Mouse (Mus musculus): ENCODE measurements around the gene Prdm5. TPM values are rescaled to one million over a fixed set of nuclear protein-coding genes. Genes with fewer than 3 reads are reported as not detected.

Gene Prdm5
- polyA plus RNA-seq, 1 experiment from 2014 or later: 24.3 TPM

GRCm38 (mm10) chr6:65842579-65842978, 63.8 kb downstream of the Prdm5 start:
- H3K9me3 ChIP-seq: no peaks in the 10 kb centered on the region

DNA sequence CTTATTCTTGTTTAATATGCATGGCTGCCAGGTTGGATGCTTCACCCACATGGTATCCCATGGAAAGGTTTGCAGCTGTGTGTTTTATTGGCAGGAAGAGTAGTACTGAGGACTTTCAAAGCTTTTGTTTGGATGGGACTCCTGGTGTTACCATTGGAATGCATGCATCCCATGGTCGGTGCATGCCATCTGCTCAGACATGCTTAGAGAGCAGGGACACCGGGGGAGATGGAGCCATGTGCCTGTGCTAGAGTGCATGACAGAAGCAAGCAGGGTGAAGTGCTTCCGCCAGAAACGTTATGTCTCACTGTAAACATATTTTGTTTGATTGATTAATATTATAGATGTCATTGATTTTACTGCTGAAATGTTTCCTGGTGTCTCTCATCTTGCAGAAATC, 70.3 kb downstream of the Prdm5 start:
- Histone ChIP-seq H3K9ac (no peak overlapping the region), H3K36me3 (no peaks in the 10 kb centered on the region), H3K27me3 (no peaks in the 10 kb centered on the region), H3K9me3 (no peaks in the 10 kb centered on the region), H3K4me2 (no peak overlapping the region), H3K4me1 (peaks cover 7% of the 10 kb centered on the region; the same call in 1 of the 2 replicates), H3K27ac (no peak overlapping the region), H3K4me3 (no peak overlapping the region)
- no peak for ATAC-seq (ENCODE audit: insufficient number of reproducible peaks, low FRiP score, low TSS enrichment, low read depth)
- 49% methylated on average over 4 of the region's 4 CpGs for WGBS

More at GRCm38 (mm10) chr6:65842579-65842978, 63.8 kb downstream of the Prdm5 start:
- Histone ChIP-seq H3K9ac (no peak overlapping the region), H3K4me1 (no peaks in the 10 kb centered on the region), H3K4me2 (no peak overlapping the region), H3K27ac (no peak overlapping the region), H3K36me3 (no peaks in the 10 kb centered on the region), H3K4me3 (no peak overlapping the region), H3K27me3 (no peaks in the 10 kb centered on the region)
- ATAC-seq (ENCODE audit: insufficient number of reproducible peaks, low FRiP score, low TSS enrichment, low read depth): no peak
- 83% methylated on average over 4 of the region's 4 CpGs for WGBS

- 37% methylated on average over 3 of the region's 3 CpGs for WGBS
- Histone ChIP-seq H3K4me1 (peaks cover 8% of the 10 kb centered on the region; the same call in 1 of the 2 replicates), H3K36me3 (no peaks in the 10 kb centered on the region), H3K27ac (no peak overlapping the region), H3K9me3 (no peaks in the 10 kb centered on the region), H3K9ac (no peak overlapping the region), H3K4me2 (no peak overlapping the region), H3K4me3 (no peak overlapping the region), H3K27me3 (no peaks in the 10 kb centered on the region)
- no peak for ATAC-seq (ENCODE audit: insufficient number of reproducible peaks, low FRiP score, low TSS enrichment, low read depth)
Observed at GRCm38 (mm10) chr6:65849687-65850086, 70.9 kb downstream of the Prdm5 start.

DNA sequence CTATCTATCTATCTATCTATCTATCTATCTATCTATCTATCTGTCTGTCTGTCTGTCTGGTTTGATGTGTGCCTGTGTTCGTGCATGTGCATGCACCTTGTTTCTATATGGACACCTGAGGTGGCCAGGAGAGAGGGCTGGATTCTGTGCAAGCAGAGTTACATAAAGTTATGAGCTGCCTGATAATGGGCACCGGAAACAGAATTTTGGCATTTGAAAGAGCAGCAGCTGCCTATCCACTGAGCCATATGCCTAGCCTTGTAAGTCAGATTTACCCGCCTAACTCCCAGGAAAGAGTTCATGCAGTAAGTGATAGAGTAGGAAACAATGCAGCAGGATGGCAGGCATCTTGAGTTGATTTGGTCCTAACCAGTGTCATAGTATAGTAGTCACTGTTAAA, 71.4 kb downstream of the Prdm5 start:
- 70% methylated on average over 3 of the region's 3 CpGs for WGBS
- H3K36me3 ChIP-seq: no peaks in the 10 kb centered on the region
- no peak overlapping the region for H3K27ac ChIP-seq
- no peak overlapping the region for H3K9ac ChIP-seq
- H3K4me3 ChIP-seq: no peak overlapping the region
- no peaks in the 10 kb centered on the region for H3K27me3 ChIP-seq
- peaks cover 8% of the 10 kb centered on the region; the same call in 1 of the 2 replicates for H3K4me1 ChIP-seq
- H3K9me3 ChIP-seq: no peaks in the 10 kb centered on the region
- no peak overlapping the region for H3K4me2 ChIP-seq
- no peak for ATAC-seq (ENCODE audit: insufficient number of reproducible peaks, low FRiP score, low TSS enrichment, low read depth)

DNA sequence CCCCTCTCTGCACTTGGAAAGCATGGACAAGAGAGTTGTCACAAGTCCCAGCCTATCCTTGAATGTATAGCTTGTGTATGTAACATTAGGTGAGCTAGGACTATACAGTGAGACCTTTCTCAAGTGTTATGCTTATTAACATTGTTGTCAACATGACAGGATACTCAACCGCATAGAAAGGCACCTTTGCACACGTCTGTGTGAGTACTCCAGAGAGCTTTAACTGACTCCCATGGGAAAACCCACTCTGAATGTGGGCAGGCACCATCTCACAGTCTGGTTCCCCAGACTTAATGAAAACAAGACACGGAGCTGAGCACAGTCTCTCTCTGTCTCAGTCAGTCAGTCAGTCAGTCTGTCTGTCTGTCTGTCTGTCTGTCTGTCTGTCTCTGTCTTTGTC, 75.2 kb downstream of the Prdm5 start:
- no peak for ATAC-seq (ENCODE audit: insufficient number of reproducible peaks, low FRiP score, low TSS enrichment, low read depth)
- no peak overlapping the region for H3K4me2 ChIP-seq
- H3K9me3 ChIP-seq: no peaks in the 10 kb centered on the region
- WGBS: 54% methylated on average over 3 of the region's 3 CpGs
- H3K4me3 ChIP-seq: no peak overlapping the region
- peaks cover 5% of the 10 kb centered on the region; the same call in 1 of the 2 replicates for H3K4me1 ChIP-seq
- H3K27me3 ChIP-seq: no peaks in the 10 kb centered on the region
- no peaks in the 10 kb centered on the region for H3K36me3 ChIP-seq
- no peak overlapping the region for H3K9ac ChIP-seq
- H3K27ac ChIP-seq: no peak overlapping the region

- H3K9me3 ChIP-seq: no peaks in the 10 kb centered on the region
- no peak overlapping the region for H3K27ac ChIP-seq
- no peak overlapping the region for H3K4me3 ChIP-seq
- no peak overlapping the region for H3K4me2 ChIP-seq
- no peak overlapping the region for H3K9ac ChIP-seq
- 76% methylated on average over 4 of the region's 4 CpGs for WGBS
- no peak for ATAC-seq (ENCODE audit: insufficient number of reproducible peaks, low FRiP score, low TSS enrichment, low read depth)
- 0 out of 2 replicates have a peak, but pooled peaks cover 2% of the 10 kb centered on the region for H3K4me1 ChIP-seq
- no peaks in the 10 kb centered on the region for H3K36me3 ChIP-seq
- no peaks in the 10 kb centered on the region for H3K27me3 ChIP-seq
Observed at GRCm38 (mm10) chr6:65854585-65854984, 75.8 kb downstream of the Prdm5 start.

GRCm38 (mm10) chr6:65860609-65861008, 81.8 kb downstream of the Prdm5 start:
- 59% methylated on average over 5 of the region's 5 CpGs for WGBS
- Histone ChIP-seq H3K9ac (no peak overlapping the region), H3K4me2 (no peak overlapping the region), H3K4me3 (no peak overlapping the region), H3K9me3 (no peaks in the 10 kb centered on the region), H3K27me3 (no peaks in the 10 kb centered on the region), H3K4me1 (no peaks in the 10 kb centered on the region), H3K36me3 (0 out of 2 replicates have a peak, but pooled peaks cover under 1% of the 10 kb centered on the region), H3K27ac (no peak overlapping the region)
- no peak for ATAC-seq (ENCODE audit: insufficient number of reproducible peaks, low FRiP score, low TSS enrichment, low read depth)

DNA sequence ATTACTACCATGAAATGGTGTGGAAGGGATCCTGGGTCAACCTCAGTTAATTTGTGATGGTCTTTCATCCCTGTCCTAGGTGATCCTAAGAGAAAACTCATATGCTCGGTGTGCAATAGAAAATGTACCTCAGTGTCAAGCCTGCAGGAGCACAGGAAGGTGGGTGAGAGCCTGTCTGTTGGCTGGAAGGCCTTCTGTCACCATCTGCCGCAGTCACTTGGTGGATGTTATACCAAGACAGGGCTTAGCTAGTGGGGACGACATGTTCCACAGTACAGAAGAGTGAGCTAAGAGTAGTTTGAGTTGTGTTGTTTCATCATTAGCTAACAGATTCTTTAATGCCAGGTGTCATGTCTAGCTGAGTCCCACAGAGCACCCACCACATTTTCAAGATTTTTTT, 84.0 kb downstream of the Prdm5 start:
- Histone ChIP-seq H3K27ac (no peak overlapping the region), H3K9me3 (no peaks in the 10 kb centered on the region)
- 86% methylated on average over 3 of the region's 3 CpGs for WGBS

DNA sequence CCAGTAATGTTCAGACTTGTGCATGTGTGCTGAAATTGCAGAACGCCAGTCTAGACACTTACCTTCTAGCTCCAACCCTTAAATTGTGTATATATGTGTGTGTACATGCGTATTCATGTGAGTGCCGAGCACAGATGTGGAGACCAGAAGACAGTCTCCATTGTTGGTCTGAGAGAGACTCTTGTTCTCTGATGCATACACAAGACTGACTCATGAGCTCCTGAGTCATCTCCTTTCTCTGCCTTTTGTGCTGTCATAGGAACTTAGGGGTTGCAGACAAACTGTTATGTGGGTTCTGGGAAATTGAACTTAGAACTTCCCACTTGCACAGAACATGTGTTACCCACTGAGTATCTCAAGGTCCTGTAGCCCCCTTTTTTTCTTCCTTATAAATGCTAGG, 85.4 kb downstream of the Prdm5 start:
- H3K9me3 ChIP-seq: no peaks in the 10 kb centered on the region
- WGBS: 84% methylated on average over 3 of the region's 3 CpGs

More for the DNA sequence above, 84.0 kb downstream of the Prdm5 start:
- Histone ChIP-seq H3K27me3 (no peaks in the 10 kb centered on the region), H3K4me2 (no peak overlapping the region), H3K9ac (no peak overlapping the region), H3K4me3 (no peak overlapping the region), H3K36me3 (0 out of 2 replicates have a peak, but pooled peaks cover 4% of the 10 kb centered on the region), H3K4me1 (no peaks in the 10 kb centered on the region)
- ATAC-seq (ENCODE audit: insufficient number of reproducible peaks, low FRiP score, low TSS enrichment, low read depth): no peak

GRCm38 (mm10) chr6:65864919-65865318, 86.1 kb downstream of the Prdm5 start:
- H3K27me3 ChIP-seq: no peaks in the 10 kb centered on the region
- H3K9me3 ChIP-seq: no peaks in the 10 kb centered on the region
- H3K36me3 ChIP-seq: 0 out of 2 replicates have a peak, but pooled peaks cover 4% of the 10 kb centered on the region
- no peak overlapping the region for H3K27ac ChIP-seq
- H3K9ac ChIP-seq: no peak overlapping the region
- no peak overlapping the region for H3K4me3 ChIP-seq
- no peak for ATAC-seq (ENCODE audit: insufficient number of reproducible peaks, low FRiP score, low TSS enrichment, low read depth)
- no peak overlapping the region for H3K4me2 ChIP-seq
- H3K4me1 ChIP-seq: no peaks in the 10 kb centered on the region
- WGBS: 73% methylated on average over 5 of the region's 5 CpGs

More for the DNA sequence above, 85.4 kb downstream of the Prdm5 start:
- no peak for ATAC-seq (ENCODE audit: insufficient number of reproducible peaks, low FRiP score, low TSS enrichment, low read depth)
- Histone ChIP-seq H3K4me3 (no peak overlapping the region), H3K9ac (no peak overlapping the region), H3K4me1 (no peaks in the 10 kb centered on the region), H3K36me3 (0 out of 2 replicates have a peak, but pooled peaks cover 4% of the 10 kb centered on the region), H3K27me3 (no peaks in the 10 kb centered on the region), H3K4me2 (no peak overlapping the region), H3K27ac (no peak overlapping the region)

DNA sequence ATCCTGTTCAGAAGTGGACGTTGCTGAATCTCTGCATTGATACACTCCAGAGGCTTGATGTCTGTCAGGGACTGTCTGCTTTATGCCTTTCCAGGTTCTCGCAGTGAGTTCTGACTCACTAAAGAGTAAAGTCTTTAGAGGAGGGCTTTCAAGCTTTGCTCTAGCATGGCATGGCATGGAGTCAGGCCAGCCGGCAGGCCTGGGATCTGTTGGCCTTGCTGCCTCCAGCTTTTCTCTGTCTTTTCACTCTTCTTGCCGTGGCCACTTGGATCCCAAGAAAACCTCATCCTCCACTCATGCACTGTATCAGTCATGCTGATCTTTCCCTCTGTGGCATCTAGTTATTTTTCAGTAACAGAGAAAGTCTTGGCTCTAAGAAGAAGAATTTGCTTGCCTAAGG, 87.1 kb downstream of the Prdm5 start:
- 91% methylated on average over 4 of the region's 4 CpGs for WGBS
- no peak overlapping the region for H3K4me3 ChIP-seq
- H3K9me3 ChIP-seq: no peaks in the 10 kb centered on the region
- H3K9ac ChIP-seq: no peak overlapping the region
- ATAC-seq (ENCODE audit: insufficient number of reproducible peaks, low FRiP score, low TSS enrichment, low read depth): no peak
- H3K27ac ChIP-seq: no peak overlapping the region
- H3K27me3 ChIP-seq: no peaks in the 10 kb centered on the region
- 0 out of 2 replicates have a peak, but pooled peaks cover under 1% of the 10 kb centered on the region for H3K4me1 ChIP-seq
- no peak overlapping the region for H3K4me2 ChIP-seq
- H3K36me3 ChIP-seq: peaks cover 10% of the 10 kb centered on the region; the same call in 1 of the 2 replicates

DNA sequence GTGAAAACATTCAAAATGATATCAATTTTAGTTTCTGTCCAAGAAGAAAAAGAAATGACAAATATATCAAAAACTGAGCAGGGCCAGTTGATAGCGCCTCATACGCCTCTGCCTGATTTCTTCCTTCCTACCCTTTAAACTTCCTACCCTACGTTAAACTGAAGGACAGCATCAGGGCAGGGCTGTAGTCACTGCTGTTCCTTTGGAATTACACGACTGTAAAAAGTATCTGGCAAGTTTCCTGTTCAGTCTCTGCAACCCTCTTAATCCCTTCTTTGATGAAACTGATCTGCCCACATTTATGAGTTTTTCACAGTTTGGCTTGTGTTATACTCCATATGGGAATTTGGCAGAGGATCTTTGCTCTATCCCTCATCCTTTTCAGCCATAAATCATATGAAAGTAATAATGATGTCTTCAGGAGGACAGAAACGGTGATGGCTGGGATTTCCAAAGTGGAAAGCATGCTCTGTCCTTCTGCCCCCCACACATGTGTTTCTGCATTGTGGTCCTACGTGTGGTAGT, 93.0 kb downstream of the Prdm5 start:
- ATAC-seq (ENCODE audit: insufficient number of reproducible peaks, low FRiP score, low TSS enrichment, low read depth): no peak
- H3K36me3 ChIP-seq: peaks cover 6% of the 10 kb centered on the region; the same call in 1 of the 2 replicates
- 0 out of 2 replicates have a peak, but pooled peaks cover 9% of the 10 kb centered on the region for H3K4me1 ChIP-seq
- H3K27ac ChIP-seq: no peak overlapping the region
- H3K4me3 ChIP-seq: no peak overlapping the region
- no peaks in the 10 kb centered on the region for H3K27me3 ChIP-seq
- WGBS: 28% methylated on average over 6 of the region's 6 CpGs
- no peak overlapping the region for H3K9ac ChIP-seq
- no peaks in the 10 kb centered on the region for H3K9me3 ChIP-seq
- H3K4me2 ChIP-seq: no peak overlapping the region

Data from limb, embryonic 15.5 days (tissue).